Mouse (Mus musculus): ENCODE results near the gene Gm49325.

Gene Gm49325

DNA sequence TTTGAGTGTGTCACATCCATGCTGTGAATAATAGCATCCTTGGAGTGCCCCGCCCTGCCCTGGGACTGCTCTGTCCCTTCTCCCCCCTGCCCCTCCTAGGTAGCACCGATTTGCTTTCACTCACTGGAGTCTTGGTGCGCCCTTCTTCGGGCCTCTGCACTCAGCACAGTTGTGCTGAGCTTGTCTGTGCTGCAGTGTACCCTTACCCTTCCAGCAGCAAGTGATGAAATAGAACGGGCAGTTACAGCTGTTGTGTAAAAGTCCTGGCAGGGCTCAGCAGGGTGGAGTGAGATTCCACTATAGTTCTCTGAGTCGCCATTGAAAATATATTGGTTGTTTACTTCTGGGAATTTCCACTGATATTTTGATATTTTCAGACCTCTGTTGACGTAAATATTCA is 20.0 kb downstream of the Gm49325 start:
- DNase-seq (ENCODE audit: low spot score), result no peak

DNA sequence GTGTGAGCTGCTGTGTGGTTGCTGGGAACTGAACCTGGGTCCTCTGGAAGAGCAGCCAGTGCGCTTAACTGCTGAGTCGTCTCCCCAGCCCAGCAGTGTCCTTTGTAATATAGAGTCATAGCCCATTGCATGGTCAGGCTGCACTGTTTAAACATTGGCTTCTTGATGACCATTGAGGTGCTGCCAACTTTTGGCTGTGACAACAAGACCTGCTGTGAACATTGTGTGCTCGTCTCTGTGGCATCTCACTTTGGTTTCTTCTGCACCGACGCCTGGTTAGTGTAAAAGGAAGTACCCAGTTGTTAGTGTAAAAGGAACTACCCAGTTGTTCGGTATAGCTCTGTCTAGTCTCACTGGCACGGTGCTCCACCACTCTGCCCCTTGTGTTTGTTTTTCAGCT is 20.6 kb downstream of the Gm49325 start:
- DNase-seq (ENCODE audit: low spot score), result no peak

DNA sequence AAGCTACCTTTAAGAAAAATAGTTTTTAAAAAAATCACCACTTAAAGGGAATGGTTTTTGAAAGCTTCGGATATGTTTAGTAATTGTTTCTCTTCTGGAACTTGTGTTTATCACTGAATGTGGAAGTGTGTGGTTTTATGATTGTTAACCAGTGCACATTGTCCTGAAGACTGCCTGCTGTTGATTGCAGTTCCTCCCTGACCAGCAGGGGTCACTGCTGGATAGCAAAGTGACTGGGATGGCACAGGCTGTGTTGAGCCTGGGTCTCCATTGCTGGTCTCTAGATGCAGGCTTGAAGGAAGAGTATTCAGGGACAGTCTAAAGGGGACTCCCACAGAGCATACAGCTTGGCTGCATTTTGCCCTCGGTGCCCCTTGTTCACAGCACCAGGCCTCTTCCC is 21.5 kb downstream of the Gm49325 start:
- DNase-seq (ENCODE audit: low spot score), result peak; percentile 87

DNA sequence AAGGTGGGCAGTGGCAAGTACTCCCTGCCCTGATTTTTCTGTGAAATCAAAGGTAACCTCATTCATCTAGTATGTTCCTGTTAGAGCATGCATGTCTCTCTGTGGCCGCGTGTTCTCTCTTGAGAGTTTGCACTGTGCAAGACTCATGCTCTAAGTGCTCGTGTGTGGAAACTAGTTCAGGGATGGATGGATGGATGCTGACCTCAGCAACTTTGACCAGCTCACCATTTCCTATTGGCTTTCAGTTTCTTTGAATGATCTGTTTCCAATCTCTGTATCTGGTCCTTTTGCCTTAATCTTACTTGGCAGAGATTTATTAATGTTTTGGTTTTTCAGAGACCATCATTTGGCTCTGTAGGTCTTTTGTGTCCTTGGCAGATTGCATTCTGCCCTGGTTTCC is 23.2 kb downstream of the Gm49325 start:
- no peak for DNase-seq (ENCODE audit: low spot score)

DNA sequence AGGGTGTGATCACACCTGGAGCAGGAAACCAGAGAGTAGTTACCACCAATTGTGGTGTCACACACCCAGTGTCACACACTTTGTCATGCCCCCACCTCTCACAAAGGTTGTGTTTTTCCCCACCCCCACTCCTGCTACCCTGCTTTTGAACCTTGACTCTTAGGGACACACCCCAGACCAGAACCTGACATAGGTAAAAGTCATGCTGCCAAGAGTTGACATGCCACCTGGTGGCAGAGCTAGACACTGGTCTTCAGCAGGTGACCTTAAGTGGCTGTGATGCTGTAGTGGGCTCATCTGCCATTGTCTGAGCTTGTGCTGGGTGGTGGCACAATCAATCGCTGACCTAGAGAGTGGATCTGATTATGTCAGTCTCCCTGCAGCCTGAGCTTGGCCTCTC is 24.0 kb downstream of the Gm49325 start:
- no peak for DNase-seq (ENCODE audit: low spot score)

DNA sequence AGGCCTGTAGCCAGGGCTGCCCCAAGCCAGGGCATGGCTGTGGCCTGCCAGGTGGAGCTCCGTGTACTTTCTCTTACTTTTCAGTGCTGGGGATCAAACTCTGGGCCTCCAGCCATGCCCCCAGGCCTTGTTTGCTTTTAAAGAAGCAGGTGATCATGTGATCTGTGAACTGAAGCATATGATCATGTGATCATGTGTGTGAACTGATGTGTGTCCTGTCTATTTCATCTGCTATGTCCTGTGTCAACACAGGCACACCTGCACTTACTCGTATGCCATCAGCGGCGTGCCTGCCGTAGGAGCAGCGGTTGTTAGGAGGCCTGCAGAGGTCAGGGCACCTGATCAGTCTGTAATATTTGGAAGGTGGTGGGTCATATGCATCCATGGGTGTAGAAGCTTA is 28.0 kb downstream of the Gm49325 start:
- DNase-seq (ENCODE audit: low spot score), result no peak

DNA sequence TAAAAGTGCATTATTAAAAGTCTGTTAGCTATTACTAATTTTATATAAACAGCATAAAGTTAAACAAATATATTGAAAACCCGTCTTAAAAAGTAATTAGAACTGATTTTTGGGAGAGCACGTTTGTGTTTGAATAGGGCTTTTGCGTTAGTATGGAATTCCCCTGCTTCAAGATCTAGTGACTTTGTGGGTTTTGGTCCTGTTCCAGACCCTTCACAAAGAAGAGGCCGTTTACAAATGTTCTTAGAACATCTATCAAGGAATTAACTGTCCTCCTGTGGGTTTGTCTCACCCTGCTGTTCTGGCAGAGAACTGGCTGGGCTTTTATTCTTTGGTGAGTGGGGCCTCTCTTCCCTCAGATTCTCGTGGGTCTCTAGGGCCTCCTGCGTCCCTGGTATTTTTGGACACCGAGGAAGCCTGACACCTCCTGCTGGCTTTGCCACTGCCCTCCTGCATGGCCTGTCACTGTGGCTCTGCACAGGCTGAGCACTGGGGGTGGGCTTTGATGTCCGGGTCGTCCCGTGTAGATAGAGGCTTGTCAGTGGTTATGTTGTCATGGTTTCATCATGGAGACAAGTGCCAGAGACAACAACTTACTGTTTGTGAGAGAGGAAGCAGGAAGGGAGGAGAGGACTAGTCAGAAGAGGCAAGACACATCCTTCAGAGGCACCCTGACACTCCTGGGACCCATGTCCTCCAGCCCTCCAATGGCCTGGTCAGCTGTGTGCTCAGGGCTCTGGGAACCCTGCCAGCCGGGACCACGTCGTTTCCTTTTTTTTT is 28.6 kb downstream of the Gm49325 start:
- no peak for DNase-seq (ENCODE audit: low spot score)

DNA sequence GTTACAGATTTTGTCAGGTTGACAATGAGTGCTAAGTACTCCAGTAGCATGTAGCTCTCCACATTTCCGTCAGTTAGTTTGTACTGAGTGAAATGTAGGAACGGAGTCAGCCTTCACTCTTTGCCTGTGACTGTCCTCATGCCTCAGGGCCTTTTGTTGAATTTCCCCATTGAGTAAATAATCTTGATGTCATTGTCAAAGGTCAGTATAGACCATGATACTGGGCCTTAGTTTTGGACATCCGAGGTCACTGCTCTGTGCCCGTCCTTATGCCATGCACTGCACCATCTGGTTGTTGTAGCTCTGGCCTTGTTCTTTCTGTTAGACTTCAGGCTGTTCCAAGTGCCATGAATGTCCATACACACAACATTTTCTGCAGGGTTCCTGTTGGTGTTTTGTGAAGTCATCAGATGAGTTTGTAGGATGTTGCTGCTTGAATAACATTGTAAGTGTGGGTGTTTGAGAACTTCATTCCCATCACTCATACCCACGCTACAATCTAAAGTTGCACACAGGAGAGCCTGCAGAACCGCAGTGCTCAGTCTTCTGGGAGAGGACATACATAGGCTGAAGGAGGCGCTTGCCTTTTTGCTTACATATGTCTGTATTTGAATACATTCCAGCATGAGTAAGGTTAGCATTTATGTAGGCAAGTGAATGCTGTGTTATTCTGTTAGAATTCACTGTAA is 30.4 kb downstream of the Gm49325 start:
- DNase-seq (ENCODE audit: low spot score), result no peak

DNA sequence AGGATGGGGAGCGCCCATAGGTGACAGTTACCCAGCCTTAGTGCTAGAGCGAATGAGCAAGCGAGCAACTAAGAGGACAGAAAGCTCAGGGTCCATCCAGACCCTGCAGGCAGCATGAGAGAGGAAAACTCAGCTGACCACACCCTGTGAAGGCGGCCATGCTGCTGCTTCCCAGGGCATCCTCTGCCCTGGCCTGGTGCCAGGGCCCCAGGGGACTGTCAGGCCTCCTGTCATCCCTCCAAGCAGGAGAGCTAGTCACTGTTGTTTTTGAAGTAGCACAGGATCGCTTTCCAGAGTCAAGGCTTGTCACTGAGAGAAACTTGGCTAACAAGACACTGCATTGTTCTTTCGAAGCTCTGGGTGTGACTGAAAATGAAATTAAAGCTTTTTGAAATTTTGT is 33.0 kb downstream of the Gm49325 start:
- no peak for DNase-seq (ENCODE audit: low spot score)

DNA sequence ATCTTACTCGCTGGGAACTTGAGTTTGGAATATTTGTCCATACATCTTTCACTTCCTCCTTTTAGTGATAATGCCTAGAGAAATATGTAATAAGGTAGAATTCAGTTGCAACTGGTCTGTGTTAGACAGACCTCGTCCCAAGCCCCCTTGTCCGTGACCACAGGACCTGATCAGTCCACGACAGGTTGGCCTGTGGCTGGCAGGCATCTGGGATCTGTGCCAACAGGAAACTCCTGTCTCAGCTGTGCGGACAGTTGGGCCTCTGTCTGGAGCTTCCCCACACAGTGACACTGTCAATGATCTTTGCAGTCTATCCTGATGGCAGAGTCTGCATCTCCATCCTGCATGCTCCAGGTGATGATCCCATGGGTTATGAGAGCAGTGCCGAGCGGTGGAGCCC is 37.2 kb downstream of the Gm49325 start:
- DNase-seq (ENCODE audit: low spot score), result no peak

DNA sequence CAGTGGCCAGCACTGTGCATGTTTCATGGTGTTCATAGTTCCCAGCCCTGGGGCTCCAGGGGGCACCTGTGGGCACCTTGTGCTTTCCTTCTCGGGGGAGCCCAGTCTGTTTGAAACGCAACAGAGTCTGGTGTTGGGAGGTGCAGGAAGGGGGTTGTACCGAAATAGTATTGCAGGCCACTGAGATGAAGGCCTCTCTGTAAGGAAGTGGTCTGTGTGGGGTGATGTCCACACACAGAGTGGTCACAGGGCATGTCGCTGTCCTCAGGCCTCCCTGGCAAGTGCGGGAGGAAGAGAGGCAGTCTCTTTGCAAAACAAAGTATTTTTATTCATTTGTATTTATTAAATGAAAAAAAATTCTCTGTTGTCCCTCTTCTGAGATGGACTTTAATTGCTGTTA is 39.6 kb downstream of the Gm49325 start:
- DNase-seq (ENCODE audit: low spot score), result no peak

DNA sequence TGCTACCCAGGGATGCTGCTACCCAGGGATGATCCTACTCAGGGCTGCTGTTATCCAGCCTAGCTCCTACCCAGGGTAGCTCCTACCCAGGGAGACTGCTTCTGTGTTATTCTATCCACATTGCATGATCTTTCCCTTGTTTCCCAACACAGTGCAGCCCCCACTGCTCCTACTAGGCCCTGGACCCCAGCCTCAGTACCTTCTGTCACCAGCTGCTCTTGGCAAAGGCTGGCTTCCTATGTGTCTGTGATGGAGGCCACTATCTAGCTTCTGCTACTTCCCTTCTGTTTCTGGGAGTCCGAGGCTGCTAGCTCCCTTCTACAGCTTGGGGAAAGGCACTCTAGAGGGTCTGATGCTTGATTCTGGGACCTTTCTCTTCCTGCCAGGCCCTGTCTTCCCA is 41.5 kb downstream of the Gm49325 start:
- no peak for DNase-seq (ENCODE audit: low spot score)

DNA sequence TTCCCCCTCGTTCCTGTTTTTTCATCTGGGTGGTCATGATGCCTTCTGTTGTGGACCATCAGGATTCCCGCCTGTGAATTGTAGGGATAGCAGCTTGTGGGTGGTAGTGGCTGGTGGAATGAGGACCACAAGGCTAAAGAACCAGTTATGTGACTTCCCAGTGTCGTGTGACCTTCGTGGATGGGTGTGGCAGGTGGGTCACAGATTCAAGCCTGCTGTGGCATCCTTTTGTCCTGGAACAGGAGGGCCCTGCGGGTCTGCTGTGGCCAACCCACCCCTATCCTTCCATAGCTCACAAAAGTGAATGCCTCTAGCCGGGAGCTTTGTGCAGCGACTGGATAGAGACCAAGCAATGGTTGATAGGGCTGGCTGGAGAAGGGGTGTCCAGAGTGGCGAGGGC is 41.9 kb downstream of the Gm49325 start:
- no peak for DNase-seq (ENCODE audit: low spot score)

DNA sequence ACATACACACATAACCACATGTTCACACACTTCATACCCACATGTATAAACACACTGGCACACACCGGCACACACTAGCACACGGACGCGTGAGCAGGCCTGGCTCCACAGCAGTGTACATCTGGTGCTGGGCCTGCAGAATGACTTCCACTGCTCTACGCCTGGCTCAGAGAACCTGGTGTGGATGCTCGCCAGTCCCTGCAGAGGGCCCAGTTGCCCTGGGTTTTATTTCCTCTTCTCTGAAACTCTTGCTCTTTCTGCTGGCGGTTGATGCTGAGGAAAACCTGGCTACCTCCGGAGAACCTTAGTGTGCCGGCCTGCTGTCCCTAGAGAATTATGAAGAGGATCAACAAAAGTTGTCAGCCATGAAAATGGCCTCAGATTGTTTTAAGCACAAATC is 46.0 kb downstream of the Gm49325 start:
- no peak for DNase-seq (ENCODE audit: low spot score)

DNA sequence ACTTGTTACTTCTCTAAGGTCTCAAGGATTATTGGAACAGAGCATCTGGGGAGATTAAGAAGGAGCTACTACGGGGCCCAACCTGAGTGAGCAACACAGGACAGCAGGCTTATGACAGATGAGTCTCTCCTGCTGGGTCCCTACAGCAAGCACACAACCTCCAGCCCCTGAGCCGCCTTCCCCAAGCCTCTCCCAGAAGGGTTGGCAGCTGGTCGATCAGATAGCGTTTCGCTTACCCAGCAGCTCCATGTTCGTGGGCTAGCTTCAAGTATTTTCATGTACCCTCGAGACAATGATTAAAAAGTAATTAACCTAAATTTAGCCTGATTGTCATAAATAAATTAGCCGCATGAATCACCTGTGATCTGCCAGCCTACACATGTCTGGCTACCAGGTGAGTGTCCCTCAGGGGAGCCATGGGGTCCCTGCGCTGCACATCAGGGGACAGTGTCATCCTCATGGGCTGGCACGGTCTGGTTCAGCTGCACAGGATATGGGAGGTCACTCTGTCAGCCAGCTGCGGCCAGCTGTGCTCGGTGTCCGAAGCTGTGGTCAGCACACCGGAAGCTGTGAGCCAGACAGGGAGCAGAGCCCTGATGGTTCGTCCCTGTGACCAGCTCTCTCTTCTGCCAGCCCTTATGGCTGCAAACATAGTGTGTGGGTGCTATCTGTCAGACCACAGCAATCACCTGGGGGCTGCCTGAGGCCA is 52.4 kb downstream of the Gm49325 start:
- DNase-seq (ENCODE audit: low spot score), result no peak

DNA sequence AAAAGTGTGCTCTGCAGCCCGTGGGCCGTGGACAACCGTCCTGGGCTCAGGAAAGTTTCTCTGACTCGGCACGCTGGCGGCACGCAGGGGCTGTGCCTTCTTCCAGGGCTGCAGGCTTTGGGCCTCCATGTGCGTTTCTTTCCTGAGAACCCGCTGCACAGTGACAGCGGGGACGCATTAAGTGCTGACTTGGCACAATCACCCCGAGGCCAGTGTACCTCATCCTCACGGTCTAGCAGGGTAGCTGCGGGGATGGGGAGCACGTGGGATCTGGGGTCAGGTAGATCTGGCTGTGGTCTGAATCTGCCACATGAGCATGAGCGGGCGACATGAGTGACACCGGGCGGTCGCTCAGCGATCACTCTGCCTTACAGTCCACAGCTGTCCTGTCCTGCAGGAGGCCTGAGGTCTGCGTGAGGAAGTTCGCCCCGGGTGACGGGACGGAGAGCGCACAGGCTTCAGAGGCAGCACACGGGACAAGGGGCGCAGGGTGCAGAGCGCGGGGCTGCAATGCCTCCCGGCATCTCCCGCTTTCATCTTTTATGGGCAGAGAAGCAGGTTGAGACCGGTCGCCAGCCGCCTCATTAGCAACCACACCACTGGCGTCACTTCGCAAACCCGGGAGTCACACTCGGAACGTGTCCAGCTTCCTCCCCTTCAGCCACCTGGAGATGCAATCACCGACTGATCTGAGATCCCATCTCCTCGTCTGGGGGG is 58.1 kb downstream of the Gm49325 start:
- DNase-seq (ENCODE audit: low spot score), result no peak

DNA sequence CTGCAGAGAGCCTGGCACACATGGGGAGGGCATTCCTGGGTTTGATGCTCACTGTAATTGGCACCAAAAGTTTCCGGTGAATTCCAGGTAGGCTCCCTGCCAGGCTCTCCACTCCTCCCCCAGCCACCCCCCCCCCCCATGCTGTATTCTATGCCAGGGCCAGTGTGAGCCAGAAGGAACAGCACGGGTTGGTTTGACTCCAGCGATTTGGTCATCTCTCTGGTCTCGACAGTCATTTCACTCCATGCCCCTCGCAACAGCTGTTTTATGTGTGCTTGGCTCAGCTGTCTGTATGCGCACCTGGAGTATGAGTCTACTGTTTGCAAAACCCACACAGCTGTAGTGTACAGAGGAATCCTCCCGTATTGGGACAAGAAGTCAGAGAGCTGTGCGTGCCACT is 60.3 kb downstream of the Gm49325 start:
- DNase-seq (ENCODE audit: low spot score), result no peak

DNA sequence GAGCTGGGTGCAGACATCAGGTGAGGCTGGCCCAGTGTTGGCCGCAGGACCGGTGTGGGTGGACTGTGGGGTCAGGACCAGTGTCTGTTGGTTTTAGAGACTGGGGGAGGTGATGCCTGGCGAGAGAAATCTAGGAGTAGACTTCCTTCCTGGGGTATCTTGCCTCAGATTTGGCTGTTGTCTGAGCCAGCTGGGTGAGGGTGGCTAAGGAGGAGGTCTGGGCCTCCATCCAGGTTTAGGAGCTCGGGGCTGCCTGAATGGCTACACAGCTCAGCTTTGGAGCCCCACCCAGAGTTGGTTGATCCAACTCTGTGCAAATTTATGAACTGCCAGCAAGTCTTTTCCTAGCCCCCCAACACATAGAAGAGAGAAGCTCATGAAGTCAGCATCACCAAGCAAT is 61.4 kb downstream of the Gm49325 start:
- no peak for DNase-seq (ENCODE audit: low spot score)

DNA sequence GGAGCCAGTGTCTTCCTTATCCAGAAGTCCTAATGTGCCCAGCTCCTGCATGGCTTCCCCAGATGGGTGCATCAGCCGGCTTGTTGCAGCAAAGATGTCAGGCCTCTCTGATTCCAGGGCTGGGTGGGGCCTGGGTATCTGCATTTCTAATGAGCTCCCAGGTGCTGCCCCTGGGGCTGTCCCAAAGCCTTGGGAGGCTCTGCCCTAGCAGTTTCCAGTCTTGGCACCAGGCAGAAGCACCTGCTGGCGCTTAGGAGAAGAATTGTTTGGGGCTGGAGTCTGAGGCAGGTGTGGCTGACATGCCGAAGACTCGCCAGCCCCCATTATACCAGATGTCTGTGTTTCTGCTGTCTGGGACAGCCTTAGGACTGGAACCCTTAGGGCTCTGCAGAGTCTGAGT is 64.7 kb downstream of the Gm49325 start:
- DNase-seq (ENCODE audit: low spot score), result no peak

DNA sequence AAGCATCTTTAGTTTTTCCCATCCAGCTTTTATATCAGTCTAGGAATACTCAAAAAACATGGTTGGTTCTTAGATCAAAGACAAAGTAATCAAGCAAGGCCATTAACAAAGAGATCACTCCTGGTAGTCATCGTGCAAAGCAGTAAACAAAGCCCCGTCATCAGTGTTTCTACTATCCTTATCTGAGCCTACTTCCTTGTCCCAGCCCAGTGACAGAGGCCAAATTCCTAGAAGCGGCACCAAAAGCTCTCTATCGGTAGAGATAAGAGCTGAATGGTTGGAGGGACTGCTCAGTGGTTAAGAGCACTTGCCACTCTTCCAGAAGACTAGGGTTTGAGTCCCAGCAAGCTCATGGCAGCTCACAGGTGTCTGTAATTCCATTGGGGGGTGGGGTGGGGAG is 65.5 kb downstream of the Gm49325 start:
- no peak for DNase-seq (ENCODE audit: low spot score)

DNA sequence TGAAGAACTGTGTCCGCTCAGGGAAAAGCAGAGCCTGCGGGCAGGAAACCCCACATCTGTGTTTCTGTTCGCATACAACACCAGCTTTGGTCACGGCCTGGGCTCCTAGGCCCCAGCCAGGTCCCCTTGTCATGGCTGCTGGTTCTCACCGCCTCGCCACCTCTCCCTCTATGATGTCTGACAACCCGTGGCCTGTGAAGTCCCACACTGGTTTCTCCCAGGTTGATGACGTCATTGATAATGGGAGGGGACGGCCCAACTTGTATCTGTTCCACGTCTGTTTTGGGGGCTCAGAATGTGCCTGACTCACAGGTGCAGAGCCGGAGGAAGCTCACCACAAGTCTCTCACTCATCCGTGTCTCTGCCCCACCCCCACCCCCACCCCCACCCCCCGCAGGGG is 67.8 kb downstream of the Gm49325 start:
- DNase-seq (ENCODE audit: low spot score), result no peak

DNA sequence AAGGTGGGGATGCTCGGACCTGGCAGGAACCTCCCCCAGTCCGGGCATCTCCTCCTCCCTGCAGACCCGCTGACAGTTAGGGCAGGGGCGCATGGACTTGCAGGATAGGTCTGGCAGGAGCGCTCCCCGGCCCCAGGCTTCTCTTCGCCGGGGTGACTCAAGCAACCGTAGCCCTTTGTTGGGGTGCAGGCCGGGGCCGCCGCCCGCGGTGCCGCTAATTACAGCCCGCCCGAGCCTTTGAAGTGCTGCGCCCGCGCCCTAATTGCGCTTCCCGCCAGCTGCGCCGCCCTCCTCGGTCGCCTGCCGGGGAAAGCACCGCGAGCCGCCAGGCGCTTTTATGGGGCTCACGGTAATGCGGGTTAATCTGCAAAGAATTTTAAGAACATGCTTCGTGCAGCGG is 71.6 kb downstream of the Gm49325 start:
- DNase-seq (ENCODE audit: low spot score), result peak; percentile 57

DNA sequence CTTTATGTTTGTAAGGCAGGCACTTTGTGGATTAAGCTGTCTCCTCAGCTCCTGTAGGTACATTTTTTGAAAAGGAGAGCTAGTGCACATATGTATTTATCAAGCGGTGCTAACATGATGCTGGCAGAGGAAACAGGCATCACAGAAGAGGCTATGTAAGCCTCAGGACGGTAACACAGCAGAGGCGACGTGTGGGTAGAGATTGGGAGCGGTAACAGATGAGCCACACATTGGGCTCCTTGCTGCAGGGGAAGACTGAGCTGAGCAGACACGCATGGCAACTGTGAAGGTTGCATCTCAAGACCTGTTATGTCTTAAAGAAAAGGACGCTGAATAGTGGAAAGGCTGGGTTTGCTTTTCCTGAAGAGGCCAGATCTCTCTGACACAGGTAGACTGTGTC is 77.0 kb downstream of the Gm49325 start:
- DNase-seq (ENCODE audit: low spot score), result no peak
